Mouse (Mus musculus): ENCODE results near the gene Sp8.

Gene Sp8

DNA sequence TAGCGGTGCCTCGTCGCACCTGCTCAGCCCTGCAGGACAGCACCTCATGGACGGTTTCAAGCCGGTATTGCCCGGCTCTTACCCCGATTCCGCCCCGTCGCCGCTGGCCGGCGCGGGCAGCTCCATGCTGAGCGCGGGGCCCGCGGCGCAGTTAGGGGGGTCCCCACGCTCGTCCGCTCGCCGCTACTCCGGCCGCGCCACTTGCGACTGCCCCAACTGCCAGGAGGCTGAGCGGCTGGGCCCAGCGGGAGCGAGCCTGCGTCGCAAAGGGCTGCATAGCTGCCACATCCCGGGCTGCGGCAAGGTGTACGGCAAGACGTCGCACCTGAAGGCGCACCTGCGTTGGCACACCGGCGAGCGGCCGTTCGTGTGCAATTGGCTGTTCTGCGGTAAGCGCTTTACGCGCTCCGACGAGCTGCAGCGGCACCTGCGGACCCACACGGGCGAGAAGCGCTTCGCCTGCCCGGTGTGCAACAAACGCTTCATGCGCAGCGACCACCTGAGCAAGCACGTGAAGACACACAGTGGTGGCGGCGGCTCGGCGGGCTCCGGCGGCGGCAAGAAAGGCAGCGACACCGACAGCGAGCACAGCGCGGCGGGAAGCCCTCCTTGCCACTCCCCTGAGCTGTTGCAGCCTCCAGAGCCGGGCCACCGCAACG lies 3.2 kb downstream of the Sp8 start:
- DNase-seq, result no peak

DNA sequence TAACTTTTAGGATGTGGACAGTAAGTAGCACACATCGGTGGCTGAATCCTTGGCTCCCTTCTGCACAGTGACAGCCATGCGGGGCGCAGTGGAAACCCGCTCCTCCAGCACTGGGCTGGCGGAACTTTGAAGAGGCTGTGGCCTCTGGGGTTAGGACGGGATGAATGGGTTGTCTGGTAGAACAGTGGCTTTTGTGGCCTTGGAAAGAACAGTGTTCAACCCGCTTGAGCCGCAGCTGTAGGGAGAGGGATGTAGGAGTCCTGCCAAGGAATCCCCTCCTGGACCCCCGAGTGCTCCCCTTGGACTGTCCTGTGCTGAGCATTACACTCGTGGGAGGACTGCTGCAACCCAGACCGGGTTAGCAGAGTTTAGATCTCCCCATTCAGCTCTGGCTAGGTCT lies 3.9 kb downstream of the Sp8 start:
- no peak for DNase-seq

- DNase-seq, result no peak
These were observed 4.8 kb downstream of the Sp8 start for GRCm38 (mm10) chr12:118850851-118851410.

GRCm38 (mm10) chr12:118853331-118853730 lies 7.2 kb downstream of the Sp8 start:
- DNase-seq, result no peak

GRCm38 (mm10) chr12:118854401-118854800 lies 8.3 kb downstream of the Sp8 start:
- no peak for DNase-seq

GRCm38 (mm10) chr12:118854831-118855453 lies 8.8 kb downstream of the Sp8 start:
- DNase-seq, result peak; percentile 45 to 56

- DNase-seq, result no peak
These were observed 10.0 kb downstream of the Sp8 start for GRCm38 (mm10) chr12:118856151-118856550.

DNA sequence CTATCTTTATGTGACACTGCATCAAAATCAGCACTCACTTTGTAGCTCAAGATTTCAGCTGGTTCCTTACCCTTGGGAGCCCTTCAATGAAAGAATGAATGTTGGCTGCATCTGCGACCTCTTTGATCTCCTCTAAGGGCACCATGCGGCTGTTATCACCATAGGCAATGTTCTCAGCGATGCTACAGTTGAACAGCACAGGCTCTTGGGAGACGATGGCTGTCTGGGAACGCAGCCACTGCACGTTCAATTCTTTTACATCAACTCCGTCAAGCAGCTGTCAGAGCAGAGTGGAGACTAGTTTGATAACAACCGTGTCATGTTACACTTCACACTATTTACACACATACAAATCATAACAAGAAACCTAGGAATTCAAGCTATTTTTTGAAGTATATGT lies 26.5 kb downstream of the Sp8 start:
- DNase-seq, result no peak

GRCm38 (mm10) chr12:118882790-118883189 lies 36.7 kb downstream of the Sp8 start:
- DNase-seq, result no peak

DNA sequence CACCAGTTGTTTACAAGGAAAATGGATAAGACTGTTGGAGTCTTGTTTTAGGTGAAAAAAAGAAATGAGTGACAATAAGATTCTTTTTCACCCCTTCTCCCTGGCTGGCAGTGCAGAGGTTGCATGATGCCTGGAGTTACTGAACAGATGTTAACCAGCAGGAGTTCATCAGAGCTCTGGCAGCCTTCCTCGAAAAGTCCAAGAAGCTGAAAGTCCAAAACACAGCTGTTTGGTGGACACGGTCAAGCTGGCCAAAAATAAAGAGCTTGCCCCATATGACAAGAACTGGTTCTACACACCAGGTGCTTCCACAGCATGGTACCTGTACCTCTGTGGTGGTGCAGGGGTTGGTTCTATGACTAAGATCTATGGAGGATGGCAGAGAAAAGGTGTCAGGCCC lies 41.8 kb downstream of the Sp8 start:
- DNase-seq, result no peak
